Mouse (Mus musculus): ENCODE measurements at regions not wholly inside any gene's neighbourhood (a gene's known extent, or its start where the extent isn't known, plus 50 kb on each side); places are given as distances from the start of the nearest gene placed in this dataset.

DNA sequence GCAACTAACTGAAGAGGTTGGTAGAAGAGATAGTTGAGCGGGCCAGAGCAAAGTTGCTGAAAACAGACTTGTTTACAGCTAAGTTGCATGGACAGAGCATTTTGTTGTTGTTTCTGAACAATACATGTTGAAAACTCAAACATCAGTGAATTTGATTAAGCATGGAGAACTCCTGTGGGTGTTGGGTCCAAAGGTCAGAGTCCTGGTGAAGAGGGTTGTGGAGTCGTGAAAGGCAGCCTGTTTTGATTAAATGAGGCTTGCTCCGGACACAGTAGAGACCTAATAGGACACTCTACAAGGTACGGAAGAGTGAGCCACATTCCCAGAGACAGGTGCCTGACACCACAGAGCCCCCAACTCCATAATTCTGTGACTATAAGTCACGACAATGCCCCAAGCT, 461.1 kb downstream of the Nyap2 start:
- TF ChIP-seq CTCF (IDR thresholded peaks at IDR 0.05; ENCODE audit: control insufficient read depth, insufficient read depth, insufficient read length) (no peak), MAX (IDR thresholded peaks at IDR 0.05) (no peak)
